Mouse (Mus musculus) layer of hippocampus, adult 9-10 months (tissue): ENCODE results near the gene Arhgap24.

Experiments
- DNase-seq: peaks from one replicate; pipeline ENCODE4 v3.0.0; 2022; ENCODE audit warnings: low spot score

The Arhgap24 gene

GRCm38 (mm10) chr5:102502333-102502732, 21.1 kb downstream of the Arhgap24 start:
- DNase-seq: no peak

GRCm38 (mm10) chr5:102503066-102503465, 21.9 kb downstream of the Arhgap24 start:
- DNase-seq: no peak

GRCm38 (mm10) chr5:102503868-102504267, 22.7 kb downstream of the Arhgap24 start:
- no peak for DNase-seq

- no peak for DNase-seq
These were observed 23.4 kb downstream of the Arhgap24 start for GRCm38 (mm10) chr5:102504557-102504956.

GRCm38 (mm10) chr5:102508162-102508561, 27.0 kb downstream of the Arhgap24 start:
- no peak for DNase-seq

- no peak for DNase-seq
These were observed 28.2 kb downstream of the Arhgap24 start for GRCm38 (mm10) chr5:102509381-102509780.

GRCm38 (mm10) chr5:102511651-102512050, 30.5 kb downstream of the Arhgap24 start:
- no peak for DNase-seq

GRCm38 (mm10) chr5:102515496-102515895, 34.3 kb downstream of the Arhgap24 start:
- no peak for DNase-seq

GRCm38 (mm10) chr5:102520506-102520905, 39.3 kb downstream of the Arhgap24 start:
- DNase-seq: no peak

GRCm38 (mm10) chr5:102535311-102535710, 54.1 kb downstream of the Arhgap24 start:
- DNase-seq: no peak

- DNase-seq: no peak
These were observed 56.6 kb downstream of the Arhgap24 start for GRCm38 (mm10) chr5:102537819-102538218.

- no peak for DNase-seq
These were observed 65.1 kb downstream of the Arhgap24 start for GRCm38 (mm10) chr5:102546296-102546695.

GRCm38 (mm10) chr5:102547786-102548185, 66.6 kb downstream of the Arhgap24 start:
- DNase-seq: no peak

- no peak for DNase-seq
These were observed 67.2 kb downstream of the Arhgap24 start for GRCm38 (mm10) chr5:102548382-102548781.

GRCm38 (mm10) chr5:102550211-102550610, 69.0 kb downstream of the Arhgap24 start:
- DNase-seq: no peak

GRCm38 (mm10) chr5:102550870-102551637, 69.9 kb downstream of the Arhgap24 start:
- DNase-seq: no peak

- DNase-seq: no peak
These were observed 71.3 kb downstream of the Arhgap24 start for GRCm38 (mm10) chr5:102552533-102552932.

GRCm38 (mm10) chr5:102555958-102556357, 74.8 kb downstream of the Arhgap24 start:
- no peak for DNase-seq

GRCm38 (mm10) chr5:102560270-102560669, 79.1 kb downstream of the Arhgap24 start:
- no peak for DNase-seq

- DNase-seq: no peak
These were observed 82.8 kb downstream of the Arhgap24 start for GRCm38 (mm10) chr5:102563971-102564370.

GRCm38 (mm10) chr5:102568764-102569163, 87.6 kb downstream of the Arhgap24 start:
- DNase-seq: no peak

GRCm38 (mm10) chr5:102571445-102571844, 90.3 kb downstream of the Arhgap24 start:
- DNase-seq: no peak

GRCm38 (mm10) chr5:102576750-102577149, 95.6 kb downstream of the Arhgap24 start:
- DNase-seq: no peak

- no peak for DNase-seq
These were observed 96.5 kb downstream of the Arhgap24 start for GRCm38 (mm10) chr5:102577729-102578128.
